Mouse (Mus musculus): ENCODE measurements at regions not wholly inside any gene's neighbourhood (a gene's known extent, or its start where the extent isn't known, plus 50 kb on each side); places are given as distances from the start of the nearest gene placed in this dataset.

GRCm38 (mm10) chr2:123023918-123024317 is 258.9 kb downstream of the Sqor start:
- no peak for DNase-seq (ENCODE audit: low read depth, low spot score)

- no peak for DNase-seq (ENCODE audit: low read depth, low spot score)
Measured at GRCm38 (mm10) chr2:123024380-123024779, 259.3 kb downstream of the Sqor start.

- no peak for DNase-seq (ENCODE audit: low read depth, low spot score)
Measured at GRCm38 (mm10) chr2:123024976-123025585, 260.0 kb downstream of the Sqor start.

GRCm38 (mm10) chr2:123047321-123047720 is 282.3 kb downstream of the Sqor start:
- DNase-seq (ENCODE audit: low read depth, low spot score), result no peak

GRCm38 (mm10) chr2:123064648-123065047 is 299.6 kb downstream of the Sqor start:
- DNase-seq (ENCODE audit: low read depth, low spot score), result no peak

- DNase-seq (ENCODE audit: low read depth, low spot score), result peak; percentile 9
Measured at GRCm38 (mm10) chr2:123068809-123069208, 303.8 kb downstream of the Sqor start.

GRCm38 (mm10) chr2:123072653-123073052 is 307.6 kb downstream of the Sqor start:
- DNase-seq (ENCODE audit: low read depth, low spot score), result no peak

- DNase-seq (ENCODE audit: low read depth, low spot score), result no peak
Measured at GRCm38 (mm10) chr2:123073476-123074085, 308.5 kb downstream of the Sqor start.

- no peak for DNase-seq (ENCODE audit: low read depth, low spot score)
Measured at GRCm38 (mm10) chr2:123092726-123093125, 327.7 kb downstream of the Sqor start.

GRCm38 (mm10) chr2:123103530-123103929 is 338.5 kb downstream of the Sqor start:
- DNase-seq (ENCODE audit: low read depth, low spot score), result no peak

- no peak for DNase-seq (ENCODE audit: low read depth, low spot score)
Measured at GRCm38 (mm10) chr2:123131496-123131895, 366.5 kb downstream of the Sqor start.

GRCm38 (mm10) chr2:123153170-123153569 is 388.1 kb downstream of the Sqor start:
- DNase-seq (ENCODE audit: low read depth, low spot score), result no peak

GRCm38 (mm10) chr2:123165384-123165783 is 400.3 kb downstream of the Sqor start:
- DNase-seq (ENCODE audit: low read depth, low spot score), result no peak

- DNase-seq (ENCODE audit: low read depth, low spot score), result no peak
Measured at GRCm38 (mm10) chr2:123170611-123171010, 405.6 kb downstream of the Sqor start.

- no peak for DNase-seq (ENCODE audit: low read depth, low spot score)
Measured at GRCm38 (mm10) chr2:123182208-123182607, 417.2 kb downstream of the Sqor start.

- no peak for DNase-seq (ENCODE audit: low read depth, low spot score)
Measured at GRCm38 (mm10) chr2:123190795-123191582, 426.0 kb downstream of the Sqor start.

- DNase-seq (ENCODE audit: low read depth, low spot score), result no peak
Measured at GRCm38 (mm10) chr2:123194533-123194932, 429.5 kb downstream of the Sqor start.
